Mouse (Mus musculus) CH12.LX (cell line): ENCODE results near the gene Gm12166.

Experiments
- CHD1 ChIP-seq: IDR thresholded peaks from 2 replicates; pipeline ENCODE4 v1.6.1; 2012; ENCODE audit warnings: low read depth, low read length, improper control_type of control experiment, inconsistent platforms
- CTCF ChIP-seq, 2 experiments: IDR thresholded peaks in 1 of 2; conservative IDR thresholded peaks in 1 of 2; 2 replicates each; pipeline ENCODE4 v1.5.1; 2011 to 2012; ENCODE audit warnings: low read depth in 2 of 2, low read length in 2 of 2, improper control_type of control experiment in 1 of 2, inconsistent platforms in 1 of 2, mild to moderate bottlenecking in 1 of 2, moderate library complexity in 1 of 2
- E2F4 ChIP-seq: IDR thresholded peaks from 2 replicates; pipeline ENCODE4 v1.6.1; 2011; ENCODE audit warnings: low read depth, low read length, improper control_type of control experiment; ENCODE audit not compliant: insufficient replicate concordance
- EP300 ChIP-seq: IDR thresholded peaks from 2 replicates; pipeline ENCODE4 v1.6.1; 2011; ENCODE audit warnings: low read length, improper control_type of control experiment
- HCFC1 ChIP-seq: IDR thresholded peaks from 2 replicates; pipeline ENCODE4 v1.6.1; 2012; ENCODE audit warnings: low read depth, mild to moderate bottlenecking, inconsistent platforms, low read length, improper control_type of control experiment
- POLR2A ChIP-seq: IDR thresholded peaks from 2 replicates; pipeline ENCODE4 v1.6.1; 2011; ENCODE audit warnings: low read depth, mild to moderate bottlenecking, improper control_type of control experiment, low read length
- ZNF384 ChIP-seq: IDR thresholded peaks from 2 replicates; pipeline ENCODE4 v1.6.1; 2012; ENCODE audit warnings: low read depth, low read length, improper control_type of control experiment, inconsistent platforms

DNA sequence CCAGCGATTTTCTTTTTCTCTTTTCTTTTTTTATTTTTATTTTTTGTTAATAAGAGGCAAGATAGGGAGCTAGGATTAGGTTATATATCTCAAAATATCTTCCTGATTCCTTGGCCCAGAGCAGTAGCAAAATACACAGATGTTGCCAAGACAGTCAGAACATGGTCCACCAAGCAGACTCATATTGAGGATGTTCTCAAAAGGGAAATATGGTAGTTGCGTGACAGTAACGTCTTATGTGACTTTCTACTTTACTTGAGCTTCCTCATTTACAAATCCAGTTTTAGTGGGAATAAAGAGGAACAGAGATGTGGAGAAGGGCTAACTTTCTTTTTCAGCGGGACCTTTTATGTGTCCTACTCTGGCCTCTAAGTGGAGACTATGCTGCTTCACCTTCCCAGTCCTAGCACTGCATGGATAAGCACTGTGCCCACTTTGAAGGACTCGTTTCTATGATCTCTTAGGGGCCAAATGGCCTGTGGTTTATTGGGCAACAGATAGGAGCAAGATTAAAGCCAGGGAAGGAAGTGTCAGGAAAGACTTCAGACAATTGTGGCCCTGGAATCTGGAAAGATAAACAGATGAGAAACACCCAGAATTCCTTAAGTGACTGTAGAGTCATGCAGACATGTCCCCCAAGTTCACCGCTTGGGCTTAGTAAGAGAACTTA lies 9.8 kb upstream of the Gm12166 start:
- TF ChIP-seq CHD1 (no peak), ZNF384 (no peak), CTCF (conservative IDR thresholded peaks at IDR 0.05 in 1 of 2, IDR thresholded peaks at IDR 0.05 in 1 of 2; ENCODE audit: low read depth in 2 of 2, low read length in 2 of 2) (no peak), EP300 (peak; percentile 33; the same call in 1 of the 2 replicates), POLR2A (no peak), HCFC1 (no peak), E2F4 (no peak)
